Mouse (Mus musculus) thymus, postnatal 0 days (tissue): Measurements from ENCODE around the gene Gal. TPM values are rescaled to one million over a fixed set of nuclear protein-coding genes. Genes with fewer than 3 reads are reported as not detected.

Experiments
- DNase-seq: peaks from one replicate; pipeline ENCODE4 v3.0.0-alpha.2; 2015; ENCODE audit warnings: low spot score
- polyA plus RNA-seq: library from polyadenylated mRNA; unstranded; fragments of >200 nt; fragmentation: Nextera tagmentation; extraction: Ambion mirVana; gene quantifications from 2 replicates; pipeline ENCODE4 v1.2.1, GENCODE M21; 2015

Gene Gal
- 7.2 and 7.4 TPM in 2 replicates for polyA plus RNA-seq

DNA sequence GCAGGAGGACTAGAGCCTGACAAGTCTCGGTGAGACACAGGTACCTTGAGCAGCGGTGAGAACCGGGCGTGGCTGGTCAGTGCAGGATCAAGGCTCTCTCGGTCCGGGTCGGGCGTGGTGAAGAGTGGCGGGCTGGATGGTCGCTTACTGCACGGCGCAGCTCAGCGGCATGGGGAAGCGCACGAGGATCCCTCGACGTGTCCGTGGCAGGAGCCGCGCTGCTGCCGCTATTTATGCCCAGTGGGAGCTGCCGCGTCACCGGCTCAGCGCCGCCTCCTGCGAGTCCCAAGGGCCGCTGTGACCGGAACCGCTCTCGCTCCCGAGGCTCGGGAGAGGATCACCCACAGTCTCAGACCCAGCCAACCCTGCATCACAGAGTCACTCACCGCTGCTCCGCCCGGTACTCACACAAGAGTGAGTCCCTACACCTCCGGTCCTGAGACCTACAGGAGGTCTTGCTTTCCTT lies at the start of gene Gal:
Gene Gal, minus strand, starts transcription at position 277 of the 466 bp plus-strand sequence.
- DNase-seq: no peak

DNA sequence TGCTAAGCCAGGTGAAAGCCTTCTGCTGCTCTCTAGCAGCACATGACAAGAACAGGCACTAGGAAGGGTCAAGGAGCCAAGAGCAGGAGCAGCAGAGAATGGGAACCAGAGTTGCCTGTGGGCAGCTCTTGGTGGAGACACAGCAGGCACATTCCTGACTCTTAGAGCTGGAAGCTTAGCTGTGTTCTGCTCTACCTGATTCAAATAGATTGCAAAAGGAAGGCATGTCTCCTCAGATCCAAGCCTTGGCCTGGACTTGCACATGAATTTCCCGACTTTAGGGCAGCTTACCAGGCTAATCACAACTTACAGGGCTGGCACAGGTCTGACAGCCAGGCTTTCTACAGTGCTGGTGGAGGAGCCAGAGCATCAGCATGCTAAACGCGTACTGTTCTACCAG lies 45.6 kb upstream of the Gal start:
- no peak for DNase-seq

DNA sequence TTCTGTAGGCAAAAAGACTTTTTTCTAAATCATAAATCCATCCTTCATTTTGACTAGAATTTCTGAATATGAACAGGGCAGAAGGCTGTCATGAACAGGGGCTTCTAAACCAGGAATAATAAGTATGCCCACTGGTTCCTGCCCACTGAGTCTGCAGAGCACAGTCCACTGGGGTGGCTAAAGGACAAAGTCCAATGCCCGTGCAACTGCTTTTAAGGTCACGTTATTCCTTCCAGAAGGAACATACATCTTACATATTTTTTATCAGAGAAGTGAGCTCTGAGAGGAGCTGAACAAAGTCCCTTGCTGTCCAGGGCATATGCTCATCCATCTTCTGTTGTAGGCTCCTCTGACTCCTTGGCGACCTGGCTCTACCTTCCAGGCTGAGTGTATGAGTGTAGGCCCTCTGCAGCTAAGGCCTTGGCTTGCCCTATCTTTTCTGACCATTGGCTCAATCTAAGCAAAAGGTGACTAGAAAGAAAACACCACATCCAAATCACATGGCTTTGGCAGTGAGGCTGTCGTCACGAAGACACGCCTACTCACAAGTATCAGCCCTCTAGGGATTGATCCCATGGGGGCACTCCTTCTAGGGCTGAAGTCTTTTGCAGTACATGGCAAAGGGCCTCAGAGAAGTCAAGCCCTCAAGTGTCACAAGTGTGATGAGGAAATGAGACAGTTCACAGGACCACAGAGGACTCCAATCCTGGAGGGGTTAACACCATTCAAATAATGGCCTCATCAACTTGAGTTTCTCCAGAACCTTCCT lies 44.2 kb upstream of the Gal start:
- no peak for DNase-seq

DNA sequence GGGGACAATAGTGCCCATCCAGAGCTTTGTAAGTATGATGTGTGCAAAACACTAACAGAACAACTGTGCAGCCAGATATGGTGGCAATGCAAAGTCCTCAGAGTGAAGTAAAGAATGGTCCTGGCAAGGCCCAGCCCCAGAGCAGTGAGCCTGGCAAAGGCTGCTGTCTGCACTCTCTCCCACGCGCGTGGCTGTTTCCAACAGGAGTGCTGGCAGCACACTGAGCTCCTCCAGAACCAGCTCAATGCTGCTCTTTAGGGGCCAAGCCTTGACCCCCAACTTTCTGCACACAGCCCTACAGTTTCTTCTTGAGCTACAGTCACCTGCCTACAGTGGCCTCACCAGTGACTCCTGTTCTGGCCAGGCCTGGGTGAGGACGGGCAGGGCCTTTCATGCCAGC lies 43.4 kb upstream of the Gal start:
- DNase-seq: no peak

DNA sequence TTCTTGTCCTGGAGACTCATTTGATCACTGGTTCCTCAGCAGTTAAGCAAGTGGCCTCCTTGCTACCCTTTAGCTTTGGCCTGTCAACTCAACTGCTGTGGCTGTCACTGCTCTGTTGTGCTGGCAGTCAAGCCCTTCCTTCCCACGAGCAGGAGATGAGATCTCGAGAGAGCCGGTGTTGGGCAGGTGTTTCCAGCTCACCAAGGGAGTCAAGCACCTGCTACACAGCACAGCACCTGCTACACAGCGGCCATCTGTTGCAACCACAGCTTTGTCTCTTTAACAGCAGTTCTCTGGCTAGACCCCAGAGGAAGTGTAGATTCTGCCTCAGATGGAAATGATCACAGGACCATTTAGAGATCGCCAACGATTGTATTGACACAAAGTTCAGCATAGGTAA lies 37.3 kb upstream of the Gal start:
- DNase-seq: peak; percentile 93

DNA sequence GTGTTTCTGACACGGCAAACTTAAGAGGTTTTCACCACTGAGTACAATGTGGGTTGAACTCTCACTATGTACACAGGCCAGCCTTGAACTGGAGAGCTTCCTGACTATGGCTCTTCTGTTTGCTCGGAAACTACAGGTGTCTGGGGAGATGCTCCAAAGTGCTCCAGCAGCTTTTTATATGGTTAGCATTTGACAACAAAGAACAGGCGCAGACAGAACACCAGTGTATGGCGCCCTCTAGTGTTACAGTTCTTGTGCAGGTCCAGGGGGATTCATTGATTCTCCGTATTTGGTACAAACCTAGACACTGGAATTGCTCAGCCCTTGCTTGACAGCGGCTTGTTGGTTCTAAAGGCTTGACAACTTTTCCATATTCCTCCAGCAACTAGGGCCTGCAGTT lies 36.8 kb upstream of the Gal start:
- DNase-seq: peak; percentile 86

DNA sequence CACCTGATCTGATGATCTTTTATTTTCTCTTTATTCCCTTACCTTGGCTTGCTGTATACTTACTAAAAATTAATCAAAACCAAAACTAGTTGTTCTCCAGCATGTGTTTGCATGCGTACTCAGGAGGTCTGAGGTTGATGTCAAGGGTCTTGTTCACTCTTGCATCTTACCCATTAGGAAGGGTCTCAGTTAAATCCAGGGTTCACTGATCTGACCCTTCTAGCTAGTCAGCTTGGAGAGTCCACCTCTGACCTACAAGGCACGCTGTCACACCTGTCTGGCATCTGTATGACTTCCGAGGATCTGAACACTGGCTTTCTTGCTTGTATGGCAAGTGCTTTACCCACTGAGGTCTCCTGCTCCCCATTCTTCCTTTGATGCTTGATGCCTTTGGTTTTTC lies 36.4 kb upstream of the Gal start:
- no peak for DNase-seq

DNA sequence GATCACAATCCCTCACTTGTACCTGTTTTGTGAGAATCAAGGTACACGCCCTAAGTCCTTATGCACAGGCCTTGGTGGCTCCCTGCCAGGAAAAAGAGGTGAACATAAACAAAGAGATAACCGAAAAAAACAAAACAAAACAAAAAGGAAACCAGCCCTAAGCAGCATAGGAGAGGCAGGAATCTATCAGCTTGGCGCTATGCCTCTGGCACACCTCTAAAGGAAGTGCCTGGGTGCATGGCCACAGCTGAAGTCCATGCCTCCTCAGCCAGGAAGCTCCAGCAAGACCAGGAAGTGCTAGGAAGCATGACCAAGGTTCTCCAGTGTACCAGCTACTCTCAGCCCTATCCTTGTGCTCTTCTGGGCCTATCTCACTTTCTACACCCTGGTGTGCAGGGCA lies 34.9 kb upstream of the Gal start:
- DNase-seq: no peak

DNA sequence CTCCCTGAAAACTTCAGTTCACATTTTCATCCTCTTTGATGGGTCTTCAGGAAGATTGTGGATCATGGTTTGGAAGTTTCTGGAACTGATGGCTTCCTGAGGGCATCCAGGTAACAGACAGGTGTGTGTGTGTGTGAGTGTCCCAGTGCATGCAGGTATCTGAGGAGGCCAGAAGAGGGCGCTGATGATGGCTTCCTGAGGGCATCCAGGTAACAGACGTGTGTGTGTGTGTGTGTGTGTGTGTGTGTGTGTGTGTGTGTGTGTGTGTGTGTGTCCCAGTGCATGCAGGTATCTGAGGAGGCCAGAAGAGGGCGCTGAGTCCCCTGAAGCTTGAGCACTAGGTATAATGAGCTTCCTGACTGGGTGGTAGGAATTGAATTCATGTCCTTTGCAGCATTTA lies 33.0 kb upstream of the Gal start:
- DNase-seq: no peak

DNA sequence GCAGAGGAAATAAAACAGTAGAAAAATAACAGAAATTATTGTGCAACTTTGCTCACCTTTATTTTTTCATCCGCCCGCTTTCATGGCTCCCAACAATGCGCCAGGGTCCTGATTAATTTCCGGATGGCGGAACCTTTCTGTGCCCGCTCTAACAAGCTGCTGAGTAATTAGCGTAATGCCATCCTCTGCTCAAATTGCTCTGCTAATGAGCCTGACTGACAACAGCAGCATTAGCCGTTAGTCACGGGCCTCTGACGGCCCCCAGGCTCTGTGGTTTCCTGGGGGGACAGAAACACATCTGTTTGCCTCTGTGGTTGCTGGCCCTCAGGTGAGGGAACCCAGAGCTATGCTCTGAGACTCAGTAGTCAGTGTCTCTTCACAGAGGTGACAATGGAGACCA lies 26.7 kb upstream of the Gal start:
- peak; percentile 24 for DNase-seq

DNA sequence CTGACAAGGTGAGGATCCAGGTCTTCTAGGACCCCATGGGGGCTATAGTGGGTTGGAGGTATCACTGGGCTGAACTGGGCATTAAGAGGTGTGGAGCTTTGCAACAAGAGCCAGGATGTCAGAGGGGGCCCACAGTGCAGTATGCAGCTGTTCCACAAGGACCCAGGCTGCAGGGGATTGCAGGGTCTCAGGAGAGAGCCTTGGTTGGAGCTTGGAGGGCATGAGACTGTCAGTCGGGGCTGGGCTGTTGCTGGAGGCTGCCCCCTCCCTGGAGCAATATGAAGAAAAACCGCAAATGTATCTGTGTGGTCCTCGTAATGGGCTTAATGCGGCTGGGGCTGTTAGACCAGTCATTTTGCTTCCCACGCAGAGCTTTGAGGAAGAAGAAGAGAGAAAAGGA lies 26.3 kb upstream of the Gal start:
- DNase-seq: peak; percentile 30

DNA sequence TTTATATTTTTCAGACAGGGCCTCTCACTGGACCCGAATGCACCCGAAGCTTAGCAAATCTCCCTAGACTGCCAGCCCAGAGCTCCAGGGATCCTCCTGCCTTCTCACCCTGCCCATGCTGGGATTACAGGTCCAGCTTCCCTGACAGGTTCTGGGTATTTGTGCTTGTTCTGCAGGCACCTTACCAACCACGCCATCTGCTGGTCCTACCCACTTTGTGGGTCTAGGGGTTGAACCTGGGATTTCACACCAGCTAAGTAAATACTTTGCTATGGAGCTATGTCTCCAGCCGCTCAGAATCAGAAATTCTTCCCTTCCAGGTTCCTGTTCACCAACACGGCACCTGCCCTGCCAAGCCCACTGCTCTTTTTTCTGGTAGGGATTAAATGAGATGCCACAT lies 23.6 kb upstream of the Gal start:
- DNase-seq: no peak

DNA sequence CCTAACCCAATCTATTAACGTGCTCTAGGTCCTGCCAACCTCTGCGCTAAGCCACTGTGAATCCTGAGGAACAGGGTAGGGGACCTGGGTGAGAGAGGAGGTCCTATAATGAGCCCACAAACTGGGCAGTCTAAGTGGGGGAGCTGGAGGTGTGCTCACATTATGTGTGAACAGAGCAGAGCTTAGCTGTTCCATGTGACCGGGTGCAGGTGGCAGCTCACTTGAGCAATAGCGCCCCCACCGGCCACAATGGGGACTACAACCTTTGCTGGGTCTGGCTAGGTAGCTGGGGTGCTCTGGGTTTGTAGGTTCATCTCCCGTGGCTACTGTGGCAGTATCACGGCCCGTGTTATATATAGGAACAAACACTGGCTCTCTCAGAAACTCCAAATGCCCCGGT lies 22.5 kb upstream of the Gal start:
- DNase-seq: peak; percentile 77

DNA sequence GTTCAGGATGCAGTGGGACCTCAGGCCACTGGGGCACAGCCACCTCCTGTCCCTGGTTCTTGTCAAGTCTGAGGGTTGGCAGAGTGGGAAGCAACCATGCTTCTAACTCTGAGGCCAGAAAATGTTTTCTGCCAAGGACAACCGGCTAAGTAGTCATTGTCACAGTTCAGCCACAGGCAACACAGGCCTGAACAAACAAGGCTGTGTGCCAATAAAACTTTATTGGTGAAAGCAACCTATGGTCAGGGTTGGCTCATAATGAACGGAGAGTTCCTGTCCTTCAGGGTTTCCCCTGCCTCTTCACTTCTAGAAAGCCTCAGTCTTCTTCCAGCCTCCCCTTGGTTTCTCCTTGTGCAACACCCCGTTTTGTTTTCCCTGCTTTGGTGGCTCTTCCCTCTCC lies 21.5 kb upstream of the Gal start:
- DNase-seq: no peak

DNA sequence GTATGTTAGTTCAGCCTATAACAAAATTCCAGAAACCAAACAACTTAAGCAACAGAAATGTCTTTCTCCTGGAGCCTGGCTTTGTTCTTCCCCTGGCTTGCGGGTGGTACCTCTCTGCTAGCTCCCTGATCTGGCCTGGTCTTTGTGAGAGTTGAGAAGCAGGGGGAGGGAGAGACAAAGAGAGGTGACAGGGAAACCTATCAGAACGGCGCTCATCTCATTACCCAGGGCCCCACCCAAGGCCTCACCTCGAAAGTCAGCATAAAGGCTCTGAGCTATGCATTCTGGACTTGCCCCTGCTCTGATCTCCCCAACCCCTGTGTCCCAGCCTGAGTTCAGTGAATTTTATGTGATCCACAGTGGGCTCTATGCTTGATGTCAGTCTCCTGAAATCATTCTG lies 20.3 kb upstream of the Gal start:
- no peak for DNase-seq

DNA sequence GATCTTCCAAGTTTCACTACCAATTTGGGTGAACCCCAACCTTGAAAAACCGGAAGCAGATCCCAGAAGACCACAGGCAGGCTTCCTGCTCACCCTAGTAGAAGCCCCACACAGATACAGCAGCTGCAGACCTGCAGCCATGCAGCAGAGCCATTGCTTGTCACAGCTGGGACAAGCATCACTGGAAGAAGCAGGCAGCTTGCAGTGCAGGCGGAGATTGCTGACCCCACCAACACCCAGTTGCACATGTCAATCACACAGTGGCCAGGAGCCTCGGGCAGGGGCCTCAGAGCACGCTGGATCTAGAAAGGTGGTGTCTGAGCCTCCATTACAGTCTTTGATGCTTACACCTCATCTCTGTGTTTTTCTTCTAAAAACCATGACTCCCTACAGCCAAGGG lies 19.8 kb upstream of the Gal start:
- DNase-seq: no peak

DNA sequence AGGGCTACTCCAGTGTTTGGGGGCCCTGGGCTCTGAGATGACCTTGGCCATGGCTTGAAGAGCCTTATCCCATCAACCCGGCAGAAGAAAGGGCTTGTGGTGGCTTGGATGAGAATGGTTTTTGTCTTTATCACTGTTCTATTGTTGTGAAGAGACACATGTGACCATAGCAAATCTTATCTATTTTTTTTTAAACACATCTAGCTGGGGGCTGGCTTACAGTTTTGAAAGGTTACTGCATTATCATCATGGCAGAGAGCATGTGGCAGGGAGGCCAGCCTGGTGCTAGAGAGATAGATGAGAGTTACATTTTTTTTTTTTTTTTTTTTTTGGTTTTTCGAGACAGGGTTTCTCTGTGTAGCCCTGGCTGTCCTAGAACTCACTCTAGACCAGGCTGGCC lies 17.6 kb upstream of the Gal start:
- DNase-seq: no peak

DNA sequence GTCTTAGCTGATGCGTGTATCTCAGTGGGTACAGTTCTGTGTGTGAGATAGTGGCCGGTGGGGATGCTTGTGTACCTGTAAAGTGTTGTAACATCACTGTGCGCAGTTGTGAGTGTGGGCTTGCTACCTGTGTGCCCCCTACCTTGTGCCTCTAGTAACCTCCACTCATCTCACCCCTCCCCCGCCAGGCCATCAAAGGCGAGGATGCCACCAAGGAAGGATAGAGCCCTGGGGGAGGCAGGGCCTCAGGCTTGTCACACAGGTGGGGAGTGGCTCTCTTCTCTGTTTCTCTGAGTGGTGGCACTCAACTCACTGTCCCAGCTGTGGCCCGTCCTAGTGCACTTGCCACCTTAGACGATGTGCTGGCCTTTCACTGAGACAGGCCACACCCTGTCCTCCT lies 16.7 kb upstream of the Gal start:
- peak; percentile 47 for DNase-seq

DNA sequence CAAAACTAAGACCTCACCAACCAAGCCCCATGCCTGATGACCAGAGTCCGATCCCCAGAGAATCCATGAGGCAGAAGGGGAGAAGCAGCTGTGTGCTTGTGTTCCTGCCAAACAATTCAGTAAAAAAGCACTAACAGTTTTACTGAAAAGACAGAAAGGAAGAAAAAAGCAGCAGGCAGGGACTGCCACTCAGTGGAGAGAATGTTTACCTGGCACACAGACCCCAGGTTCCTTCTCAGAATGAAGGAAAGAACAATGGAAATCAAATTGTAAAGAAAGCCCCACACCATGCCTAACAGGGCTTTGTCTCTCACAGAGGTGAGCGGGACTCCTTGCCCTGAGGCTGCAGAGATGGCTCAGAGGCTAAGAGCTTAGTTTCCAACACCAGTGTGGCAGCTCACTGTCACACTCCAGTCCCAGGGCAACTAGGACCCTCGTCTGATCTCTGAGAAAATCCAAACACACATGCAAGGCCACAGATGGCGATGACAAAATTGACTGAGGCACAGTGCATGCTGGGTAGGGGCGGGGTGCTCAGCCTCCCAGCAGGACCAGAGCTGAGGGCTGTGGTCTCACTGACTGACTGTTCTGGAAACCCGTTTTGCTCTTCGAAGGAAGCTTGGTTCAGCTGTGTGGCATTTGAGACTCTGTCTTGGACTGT lies 14.9 kb upstream of the Gal start:
- DNase-seq: no peak

DNA sequence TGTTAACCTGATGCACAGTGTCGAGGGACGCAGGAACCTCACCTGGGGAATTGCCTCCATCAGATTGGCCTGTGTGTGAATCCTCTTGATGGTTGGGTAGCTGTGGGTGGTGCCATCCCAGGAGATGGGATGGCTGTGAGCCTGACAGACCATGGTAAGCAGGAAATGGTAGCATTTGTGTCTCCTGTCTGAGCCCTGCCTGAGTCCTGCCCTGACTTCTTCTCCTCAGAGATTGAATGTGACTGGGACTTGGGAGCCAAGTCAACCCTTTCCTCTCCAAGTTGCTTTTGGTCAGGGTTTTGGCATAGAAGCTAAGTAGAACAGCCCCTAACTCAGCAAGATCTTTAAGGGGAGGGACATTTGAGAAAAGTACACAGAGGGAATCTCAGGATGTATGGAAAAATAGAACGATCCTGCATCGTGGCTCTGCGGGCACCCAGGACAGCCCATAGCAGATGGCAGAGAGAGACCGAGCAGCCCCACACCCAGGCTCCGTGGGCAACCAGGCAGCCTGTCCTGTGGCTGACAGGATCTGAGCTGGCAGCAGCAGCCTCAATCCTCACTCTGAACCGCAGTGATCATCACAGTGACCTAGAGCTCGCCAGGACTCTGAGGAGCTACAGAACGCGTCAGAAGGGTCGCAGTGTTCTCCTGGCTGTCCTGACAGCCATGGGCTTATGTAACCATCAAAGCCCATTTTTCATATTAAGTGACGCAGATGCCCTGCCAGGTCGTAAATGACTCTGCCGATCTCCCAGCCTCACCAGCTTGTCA lies 13.9 kb upstream of the Gal start:
- no peak for DNase-seq

DNA sequence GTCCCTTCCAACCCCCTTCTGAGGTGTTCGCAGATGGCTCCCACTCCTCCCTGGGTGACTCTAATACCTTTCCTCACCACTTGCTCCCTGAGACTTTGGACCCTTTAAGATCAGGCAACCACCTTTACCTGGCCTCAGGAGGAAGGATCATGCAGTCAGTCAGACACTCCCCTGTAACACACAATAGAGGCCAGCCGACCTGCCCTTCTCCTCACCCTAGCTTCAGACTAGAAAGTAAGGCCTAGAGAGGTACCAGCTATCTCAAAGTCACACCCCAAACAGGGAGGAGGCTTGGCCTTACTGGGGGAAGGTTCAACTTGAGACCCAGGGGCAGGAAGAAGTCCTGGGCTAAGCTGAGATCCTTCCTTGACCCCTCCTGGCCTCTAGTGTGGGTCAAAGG lies 9.9 kb upstream of the Gal start:
- DNase-seq: no peak

DNA sequence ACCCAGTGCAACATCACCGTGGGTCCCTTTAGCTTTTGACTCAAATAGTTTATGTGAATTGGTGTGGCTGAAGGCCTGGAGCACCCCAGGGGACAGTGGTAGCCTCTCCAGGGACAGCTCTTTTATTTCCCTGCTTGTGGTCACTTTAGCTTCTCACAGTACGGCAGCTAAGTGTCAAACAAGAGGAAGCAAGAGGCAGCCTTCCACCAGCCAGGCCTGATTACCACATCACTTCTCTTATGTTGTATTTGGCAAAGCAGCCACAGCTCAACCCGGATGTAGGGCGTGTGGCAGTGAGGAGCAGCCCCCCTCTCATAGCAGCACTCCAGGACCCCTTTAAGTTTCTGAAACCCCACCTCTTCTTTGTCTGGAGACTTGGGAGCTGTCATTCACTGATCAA lies 8.6 kb upstream of the Gal start:
- DNase-seq: peak; percentile 52
